Mouse (Mus musculus): Measurements from ENCODE around the gene Ecm1. TPM values are rescaled to one million over a fixed set of nuclear protein-coding genes. Genes with fewer than 3 reads are reported as not detected.
"Not testable (repeated sequence)": the region's sequence is repeated elsewhere in the genome, so short reads cannot be mapped to it uniquely, and the experiment has no call there.

The Ecm1 gene
- total RNA-seq, 2 experiments from 2014 or later, result 52.1 to 60.8 TPM

DNA sequence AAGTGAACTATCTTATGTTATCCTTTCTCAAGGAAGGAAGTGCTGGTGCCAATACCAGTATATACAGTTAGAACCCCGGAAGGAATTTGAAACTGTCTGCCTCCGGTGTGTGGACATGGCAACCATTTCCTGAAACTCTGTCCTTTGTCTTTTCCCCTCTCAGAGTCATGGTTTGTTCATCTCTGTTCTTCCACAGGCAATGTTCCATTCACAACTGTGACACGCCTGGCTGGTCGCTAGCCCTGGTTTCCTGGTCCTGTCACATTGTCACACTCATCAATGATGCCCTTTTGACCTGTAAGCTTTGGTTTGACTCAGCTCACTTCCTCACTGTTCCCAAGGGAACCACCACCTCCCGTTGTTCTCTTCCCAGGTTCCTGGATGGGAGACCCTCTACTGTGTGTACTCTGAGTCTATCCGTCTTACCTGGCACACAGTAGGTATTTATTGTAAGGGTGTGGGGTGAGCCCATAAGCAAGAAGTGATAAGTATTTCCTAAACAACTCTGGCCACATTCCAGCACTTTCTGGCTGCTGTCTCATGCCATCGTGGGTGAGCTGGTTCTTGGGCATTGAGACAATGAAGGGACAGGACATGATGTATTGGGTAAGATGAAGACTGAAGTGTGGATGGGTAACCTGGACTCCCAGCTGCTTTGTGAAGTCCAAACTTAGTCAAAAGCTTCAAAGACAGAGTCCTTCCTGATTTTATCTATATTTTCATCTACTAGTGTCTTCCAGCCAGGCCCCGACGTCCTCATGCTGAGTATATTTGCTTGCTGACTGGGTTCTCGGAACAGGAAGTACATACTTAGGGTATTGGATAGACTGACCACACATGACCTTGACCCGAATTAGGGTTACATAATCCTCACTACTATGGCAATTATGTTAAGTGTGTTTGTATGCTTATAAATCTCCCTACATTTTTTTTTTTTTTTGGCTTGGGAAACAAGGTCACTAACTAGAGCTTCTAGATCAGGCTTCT, 45.3 kb downstream of the Ecm1 start:
- DNase-seq (ENCODE audit: low spot score), result no peak
- intact Hi-C loops (cut with DNase I), result no loop called here

DNA sequence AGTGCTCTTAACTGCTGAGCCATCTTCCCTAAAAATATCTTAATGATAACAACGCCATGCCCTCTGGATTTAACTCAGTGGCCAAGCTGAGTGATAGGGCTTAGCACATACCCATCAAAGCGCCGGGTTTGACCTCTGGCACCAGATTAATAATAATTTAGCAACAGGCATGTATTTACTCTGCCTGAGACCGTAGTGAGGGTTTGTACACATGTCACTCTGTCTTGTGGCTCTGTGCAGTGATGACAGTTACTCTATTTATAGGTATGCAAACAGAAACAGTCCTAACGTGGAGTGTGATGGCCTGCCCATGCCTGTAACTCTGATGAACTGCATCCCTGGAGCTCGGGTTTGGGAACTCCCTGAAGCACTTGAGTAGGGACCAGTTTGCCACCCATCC, 46.7 kb downstream of the Ecm1 start:
- no peak for DNase-seq (ENCODE audit: low spot score)

GRCm38 (mm10) chr3:95690552-95690951, 48.8 kb downstream of the Ecm1 start:
- DNase-seq (ENCODE audit: low spot score); intact Hi-C loops (cut with DNase I): not testable (repeated sequence)

More for the DNA sequence above, 46.7 kb downstream of the Ecm1 start:
- intact Hi-C loops (cut with DNase I), result no loop called here

GRCm38 (mm10) chr3:95689940-95690339, 49.4 kb downstream of the Ecm1 start:
- no peak for DNase-seq (ENCODE audit: low spot score)
- intact Hi-C loops (cut with DNase I), result no loop called here

DNA sequence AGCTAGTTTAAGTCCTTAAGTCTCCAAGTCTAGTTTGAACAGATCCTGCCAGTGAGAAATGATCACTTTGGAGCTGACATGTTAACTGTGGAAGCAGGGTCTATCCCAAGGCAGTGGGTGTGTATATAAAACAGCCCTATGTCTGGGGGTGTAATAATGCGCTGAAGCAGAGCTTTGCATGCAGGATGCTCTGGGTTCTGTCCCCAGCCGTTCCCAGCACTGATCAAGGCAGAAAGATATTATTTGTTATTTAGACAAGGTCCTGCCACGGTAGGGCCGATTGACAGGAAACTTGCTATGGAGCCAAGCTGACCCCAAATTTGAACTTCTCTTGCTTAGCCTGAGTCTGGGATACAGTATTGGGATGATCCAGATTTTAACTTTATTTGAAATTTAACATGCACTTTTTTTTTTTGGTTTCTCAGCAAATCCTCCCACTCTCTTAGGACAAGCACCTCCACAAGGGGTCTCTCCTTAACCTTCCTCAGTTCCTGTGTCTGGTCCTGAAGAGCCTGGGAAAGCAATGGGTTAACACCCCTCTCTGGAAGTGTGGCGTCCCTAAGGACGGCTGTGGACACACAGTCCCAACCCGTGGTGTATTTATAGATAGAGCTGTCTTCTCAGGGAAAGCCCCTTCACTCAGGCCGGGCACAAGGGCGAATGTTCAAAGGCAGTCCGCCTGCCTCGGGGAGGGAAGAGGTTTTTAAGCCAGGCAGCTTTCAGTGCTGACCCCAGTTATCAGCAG, 50.0 kb downstream of the Ecm1 start:
- DNase-seq (ENCODE audit: low spot score), result no peak
- intact Hi-C loops (cut with DNase I), result no loop called here

DNA sequence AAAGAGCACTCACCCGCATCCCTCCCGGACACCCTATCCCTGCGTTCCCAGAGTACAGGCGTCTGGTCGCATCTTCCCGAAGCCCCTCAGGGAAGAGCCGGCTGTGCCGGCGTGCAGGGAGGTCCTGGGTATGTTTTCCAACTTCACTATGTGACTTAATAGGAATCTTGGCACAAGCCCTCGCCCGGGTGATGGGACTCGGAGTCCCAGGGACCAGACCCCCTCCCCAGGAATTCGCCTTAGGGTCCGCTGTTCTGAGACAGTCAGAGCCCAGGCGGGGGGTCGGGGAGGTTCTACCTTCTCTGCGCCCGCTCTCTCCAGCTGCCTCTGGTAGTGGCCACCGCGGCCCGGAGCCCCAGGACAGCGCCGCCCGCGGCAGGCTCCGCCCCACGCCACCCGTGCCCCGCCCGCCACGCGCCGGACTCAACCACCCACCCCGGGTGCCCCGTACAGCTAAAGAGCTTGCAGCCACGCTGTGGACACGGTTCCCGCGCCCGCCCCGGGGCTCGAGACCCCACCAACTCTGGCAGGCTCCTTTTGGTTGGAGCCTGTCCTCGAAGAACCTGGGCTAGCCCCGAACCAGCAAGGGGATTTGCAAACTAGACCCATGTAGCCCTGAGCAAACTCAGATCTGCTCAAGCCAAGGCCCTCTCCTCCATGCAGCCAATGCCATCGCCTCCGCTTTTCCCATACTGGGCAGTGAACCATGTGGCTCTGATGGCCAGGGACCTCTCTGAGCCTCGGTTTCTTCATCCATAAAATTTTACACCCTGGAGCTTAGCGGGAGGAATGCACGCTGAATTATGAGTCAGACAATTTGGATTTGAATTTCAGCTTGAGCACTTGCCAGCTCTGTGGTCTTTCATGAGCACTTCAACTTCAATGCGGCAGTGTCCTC, 51.6 kb downstream of the Ecm1 start, which contains the start of gene Adamtsl4:
Gene Adamtsl4 (minus strand): TSS at position 394 of the 898 bp plus-strand sequence.
- peak; percentile 76 for DNase-seq (ENCODE audit: low spot score)
- intact Hi-C loops (cut with DNase I), result no loop called here

- intact Hi-C loops (cut with DNase I), result no loop called here
- no peak for DNase-seq (ENCODE audit: low spot score)
Measured at GRCm38 (mm10) chr3:95687168-95687523, 52.2 kb downstream of the Ecm1 start.

GRCm38 (mm10) chr3:95686492-95687167, 52.7 kb downstream of the Ecm1 start:
- DNase-seq (ENCODE audit: low spot score), result no peak
- intact Hi-C loops (cut with DNase I), result no loop called here

GRCm38 (mm10) chr3:95685701-95686100, 53.7 kb downstream of the Ecm1 start:
- intact Hi-C loops (cut with DNase I), result no loop called here
- DNase-seq (ENCODE audit: low spot score), result no peak

DNA sequence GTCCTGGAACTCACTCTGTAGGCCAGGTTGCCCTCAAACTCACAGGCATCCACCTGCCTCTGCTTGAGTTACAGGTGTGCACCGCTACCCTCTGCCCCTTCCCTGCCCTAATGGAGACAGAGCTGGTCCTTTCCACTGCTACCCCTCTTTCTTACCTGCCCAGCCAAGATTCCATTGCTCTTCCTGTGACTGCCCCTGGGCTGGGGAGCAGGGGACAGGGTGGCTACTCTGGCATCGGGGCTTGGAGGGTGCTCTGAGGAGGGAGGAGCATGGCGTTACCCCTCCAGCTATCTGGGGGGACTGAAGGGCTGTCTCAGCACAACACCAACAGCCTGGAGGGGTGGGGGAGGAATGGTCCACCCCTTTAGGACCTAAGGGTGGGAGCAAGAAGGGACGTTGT, 54.1 kb downstream of the Ecm1 start:
- intact Hi-C loops (cut with DNase I), result no loop called here
- no peak for DNase-seq (ENCODE audit: low spot score)

DNA sequence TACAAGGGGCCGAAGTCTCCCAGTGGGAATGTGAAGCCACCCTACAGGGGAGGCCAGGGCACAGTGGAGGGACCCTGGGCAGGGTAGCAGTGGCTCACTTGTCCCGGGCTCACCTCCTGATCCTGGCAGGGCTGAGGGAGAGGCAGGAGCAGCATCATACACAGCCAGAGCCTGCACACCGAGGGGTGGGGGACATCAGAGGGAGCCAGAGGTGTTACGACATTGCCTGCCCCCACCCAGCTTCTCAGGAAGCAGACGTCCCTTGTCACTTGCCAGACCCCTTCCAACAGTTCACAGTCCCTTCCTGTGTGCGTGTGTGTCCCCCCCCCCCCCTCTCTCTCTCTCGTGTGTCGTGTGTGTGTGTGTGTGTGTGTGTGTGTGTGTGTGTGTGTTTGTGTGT, 54.5 kb downstream of the Ecm1 start:
- intact Hi-C loops (cut with DNase I), result no loop called here
- DNase-seq (ENCODE audit: low spot score), result no peak

Small RNA genes lying within 50 kb of the gene (microRNA-seq; reads per million reads assigned to microRNA genes)
- gene Mir7014, result not detected

Other genes starting within 250 kb of the Ecm1 start
- 10 to 100 TPM in 1 of 2 experiments, 1 to 10 TPM in 1; 8.7 to 10.9 TPM for gene Ctsk, start 240.3 kb downstream of the Ecm1 start, total RNA-seq (2021)
- gene Ctss, start 212.8 kb downstream of the Ecm1 start, total RNA-seq (2021), result 10 to 100 TPM; 13.6 TPM
- not detected for gene Hormad1, start 179.9 kb downstream of the Ecm1 start, total RNA-seq (2021)
- gene Golph3l, start 150.6 kb downstream of the Ecm1 start, total RNA-seq (2021), result 10 to 100 TPM; 18.8 to 19.7 TPM
- gene Ensa, start 114.6 kb downstream of the Ecm1 start, total RNA-seq (2021), result 10 to 100 TPM; 67.4 to 72.2 TPM
- 100 to 1,000 TPM; 128 to 152 TPM for gene Mcl1, start 80.8 kb downstream of the Ecm1 start, total RNA-seq (2021)
- 10 to 100 TPM; 52.6 to 64.6 TPM for gene Adamtsl4, start 51.7 kb downstream of the Ecm1 start, total RNA-seq (2021)
- gene Tars2, start 20.6 kb upstream of the Ecm1 start, total RNA-seq (2021), result 10 to 100 TPM; 46.6 to 49.4 TPM
- 10 to 100 TPM; 40.4 to 46.1 TPM for gene Rprd2, start 79.3 kb upstream of the Ecm1 start, total RNA-seq (2021)
- gene Prpf3, start 116.3 kb upstream of the Ecm1 start, total RNA-seq (2021), result 10 to 100 TPM; 21.1 to 23.1 TPM
- 100 to 1,000 TPM; 315 to 318 TPM for gene Mrps21, start 131.9 kb upstream of the Ecm1 start, total RNA-seq (2021)
- gene Ciart, start 142.7 kb upstream of the Ecm1 start, total RNA-seq (2021), result 10 to 100 TPM in 1 of 2 experiments, 1 to 10 TPM in 1; 2.1 to 12.9 TPM
- gene BC028528, start 152.4 kb upstream of the Ecm1 start, total RNA-seq (2021), result 10 to 100 TPM in 1 of 2 experiments, 1 to 10 TPM in 1; 7.2 to 13.9 TPM
- gene Aph1a, start 154.4 kb upstream of the Ecm1 start, total RNA-seq (2021), result 100 to 1,000 TPM; 110 to 120 TPM
- 100 to 1,000 TPM; 171 to 175 TPM for gene Car14, start 165.1 kb upstream of the Ecm1 start, total RNA-seq (2021)
- gene Anp32e, start 189.7 kb upstream of the Ecm1 start, total RNA-seq (2021), result 10 to 100 TPM; 74.2 to 92.2 TPM

Measured in heart, postnatal 25 days (tissue).